Mouse (Mus musculus): ENCODE data around the gene Pfkl. TPM values are rescaled to one million over a fixed set of nuclear protein-coding genes. Genes with fewer than 3 reads are reported as not detected.
"Not testable (repeated sequence)": the region's sequence is repeated elsewhere in the genome, so short reads cannot be mapped to it uniquely, and the experiment has no call there.

Pfkl gene
- polyA plus RNA-seq, 1 experiment, result 98.6 TPM

- peak in 1 of 2 experiments; percentile 20 for DNase-seq
- H3K4me1 ChIP-seq (ENCODE audit: control insufficient read depth, insufficient read depth, low read length), result peaks cover 8% of the 10 kb centered on the region; the same call in 1 of the 2 replicates
- WGBS, result 66% methylated on average over 17 of the region's 17 CpGs
- no peak overlapping the region for H3K27ac ChIP-seq (ENCODE audit: insufficient read depth, low read length)
- TF ChIP-seq CTCF (IDR thresholded peaks at IDR 0.05; ENCODE audit: borderline replicate concordance, insufficient read depth, low read depth, low read length) (no peak), POLR2A (IDR thresholded peaks at IDR 0.05; ENCODE audit: borderline replicate concordance, insufficient read depth, low read length) (no peak)
- no peak overlapping the region for H3K4me3 ChIP-seq (replicated peaks; ENCODE audit: insufficient read depth, low read depth, low read length)
- no peaks in the 10 kb centered on the region for H3K27me3 ChIP-seq (ENCODE audit: control insufficient read depth, insufficient read depth, low read length)
Measured at GRCm38 (mm10) chr10:77971709-77972553, 38.0 kb downstream of the Pfkl start.

GRCm38 (mm10) chr10:77971191-77971590, 38.7 kb downstream of the Pfkl start:
- no peaks in the 10 kb centered on the region for H3K27me3 ChIP-seq (ENCODE audit: control insufficient read depth, insufficient read depth, low read length)
- 89% methylated on average over 10 of the region's 10 CpGs for WGBS
- no peak for DNase-seq
- peaks cover 8% of the 10 kb centered on the region; the same call in 1 of the 2 replicates for H3K4me1 ChIP-seq (ENCODE audit: control insufficient read depth, insufficient read depth, low read length)
- H3K4me3 ChIP-seq (replicated peaks; ENCODE audit: insufficient read depth, low read depth, low read length), result no peak overlapping the region
- TF ChIP-seq CTCF (IDR thresholded peaks at IDR 0.05; ENCODE audit: borderline replicate concordance, insufficient read depth, low read depth, low read length) (no peak), POLR2A (IDR thresholded peaks at IDR 0.05; ENCODE audit: borderline replicate concordance, insufficient read depth, low read length) (no peak)
- H3K27ac ChIP-seq (ENCODE audit: insufficient read depth, low read length), result no peak overlapping the region

GRCm38 (mm10) chr10:77970481-77970880, 39.4 kb downstream of the Pfkl start, which contains the start of gene Trpm2:
Gene Trpm2, minus strand, starts transcription at chr10:77970563.
- H3K4me1 ChIP-seq (ENCODE audit: control insufficient read depth, insufficient read depth, low read length), result peaks cover 6% of the 10 kb centered on the region; the same call in 1 of the 2 replicates
- TF ChIP-seq POLR2A (IDR thresholded peaks at IDR 0.05; ENCODE audit: borderline replicate concordance, insufficient read depth, low read length) (no peak), CTCF (IDR thresholded peaks at IDR 0.05; ENCODE audit: borderline replicate concordance, insufficient read depth, low read depth, low read length) (no peak)
- H3K27ac ChIP-seq (ENCODE audit: insufficient read depth, low read length), result no peak within 1 kb of the TSS
- 91% methylated on average over 6 of the region's 6 CpGs for WGBS
- DNase-seq, result peak in 1 of 2 experiments; percentile 12
- H3K4me3 ChIP-seq (replicated peaks; ENCODE audit: insufficient read depth, low read depth, low read length), result peak within 1 kb of the TSS; percentile 81
- no peaks in the 10 kb centered on the region for H3K27me3 ChIP-seq (ENCODE audit: control insufficient read depth, insufficient read depth, low read length)

- 7% methylated on average over 8 of the region's 8 CpGs for WGBS
- H3K27ac ChIP-seq (ENCODE audit: insufficient read depth, low read length), result no peak overlapping the region
- no peak for TF ChIP-seq CTCF (IDR thresholded peaks at IDR 0.05; ENCODE audit: borderline replicate concordance, insufficient read depth, low read depth, low read length)
- no peak for TF ChIP-seq POLR2A (IDR thresholded peaks at IDR 0.05; ENCODE audit: borderline replicate concordance, insufficient read depth, low read length)
Measured at GRCm38 (mm10) chr10:77969973-77970325, 39.9 kb downstream of the Pfkl start.

GRCm38 (mm10) chr10:77969274-77969972, 40.5 kb downstream of the Pfkl start:
- peak; percentile 82 to 85 for DNase-seq
- TF ChIP-seq POLR2A (IDR thresholded peaks at IDR 0.05; ENCODE audit: borderline replicate concordance, insufficient read depth, low read length) (peak; percentile 55; the same call in 1 of the 2 replicates), CTCF (IDR thresholded peaks at IDR 0.05; ENCODE audit: borderline replicate concordance, insufficient read depth, low read depth, low read length) (no peak)
- WGBS, result 3% methylated on average over 26 of the region's 26 CpGs
- H3K4me3 ChIP-seq (replicated peaks; ENCODE audit: insufficient read depth, low read depth, low read length), result peak overlapping the region; percentile 81
- peaks cover 2% of the 10 kb centered on the region; the same call in 1 of the 2 replicates for H3K4me1 ChIP-seq (ENCODE audit: control insufficient read depth, insufficient read depth, low read length)
- no peak overlapping the region for H3K27ac ChIP-seq (ENCODE audit: insufficient read depth, low read length)
- no peaks in the 10 kb centered on the region for H3K27me3 ChIP-seq (ENCODE audit: control insufficient read depth, insufficient read depth, low read length)

More at GRCm38 (mm10) chr10:77969973-77970325, 39.9 kb downstream of the Pfkl start:
- no peak for DNase-seq
- H3K4me1 ChIP-seq (ENCODE audit: control insufficient read depth, insufficient read depth, low read length), result peaks cover 4% of the 10 kb centered on the region; the same call in 1 of the 2 replicates
- peak overlapping the region; percentile 81 for H3K4me3 ChIP-seq (replicated peaks; ENCODE audit: insufficient read depth, low read depth, low read length)
- no peaks in the 10 kb centered on the region for H3K27me3 ChIP-seq (ENCODE audit: control insufficient read depth, insufficient read depth, low read length)

GRCm38 (mm10) chr10:77963971-77964370, 45.9 kb downstream of the Pfkl start:
- H3K27ac ChIP-seq (ENCODE audit: insufficient read depth, low read length), result no peak overlapping the region
- H3K27me3 ChIP-seq (ENCODE audit: control insufficient read depth, insufficient read depth, low read length), result no peaks in the 10 kb centered on the region
- H3K4me3 ChIP-seq (replicated peaks; ENCODE audit: insufficient read depth, low read depth, low read length), result no peak overlapping the region
- DNase-seq, result no peak
- 71% methylated on average over 6 of the region's 6 CpGs for WGBS
- no peaks in the 10 kb centered on the region for H3K4me1 ChIP-seq (ENCODE audit: control insufficient read depth, insufficient read depth, low read length)
- TF ChIP-seq POLR2A (IDR thresholded peaks at IDR 0.05; ENCODE audit: borderline replicate concordance, insufficient read depth, low read length) (no peak), CTCF (IDR thresholded peaks at IDR 0.05; ENCODE audit: borderline replicate concordance, insufficient read depth, low read depth, low read length) (no peak)

- Histone ChIP-seq H3K4me1 (ENCODE audit: control insufficient read depth, insufficient read depth, low read length) (no peaks in the 10 kb centered on the region), H3K4me3 (replicated peaks; ENCODE audit: insufficient read depth, low read depth, low read length) (no peak overlapping the region), H3K27me3 (ENCODE audit: control insufficient read depth, insufficient read depth, low read length) (no peaks in the 10 kb centered on the region), H3K27ac (ENCODE audit: insufficient read depth, low read length) (no peak overlapping the region)
- no peak for TF ChIP-seq POLR2A (IDR thresholded peaks at IDR 0.05; ENCODE audit: borderline replicate concordance, insufficient read depth, low read length)
- no peak for TF ChIP-seq CTCF (IDR thresholded peaks at IDR 0.05; ENCODE audit: borderline replicate concordance, insufficient read depth, low read depth, low read length)
- DNase-seq, result no peak
- WGBS, result 92% methylated on average over 2 of the region's 2 CpGs
Measured at GRCm38 (mm10) chr10:77962725-77963124, 47.2 kb downstream of the Pfkl start.

- H3K27ac ChIP-seq (ENCODE audit: insufficient read depth, low read length); DNase-seq; H3K4me3 ChIP-seq (replicated peaks; ENCODE audit: insufficient read depth, low read depth, low read length); H3K27me3 ChIP-seq (ENCODE audit: control insufficient read depth, insufficient read depth, low read length); H3K4me1 ChIP-seq (ENCODE audit: control insufficient read depth, insufficient read depth, low read length): not testable (repeated sequence)
- 93% methylated on average over 10 of the region's 12 CpGs for WGBS
Measured at GRCm38 (mm10) chr10:77950468-77950867, 59.4 kb downstream of the Pfkl start.
